Mouse (Mus musculus): ENCODE data around the gene Nrcam.

Gene Nrcam

DNA sequence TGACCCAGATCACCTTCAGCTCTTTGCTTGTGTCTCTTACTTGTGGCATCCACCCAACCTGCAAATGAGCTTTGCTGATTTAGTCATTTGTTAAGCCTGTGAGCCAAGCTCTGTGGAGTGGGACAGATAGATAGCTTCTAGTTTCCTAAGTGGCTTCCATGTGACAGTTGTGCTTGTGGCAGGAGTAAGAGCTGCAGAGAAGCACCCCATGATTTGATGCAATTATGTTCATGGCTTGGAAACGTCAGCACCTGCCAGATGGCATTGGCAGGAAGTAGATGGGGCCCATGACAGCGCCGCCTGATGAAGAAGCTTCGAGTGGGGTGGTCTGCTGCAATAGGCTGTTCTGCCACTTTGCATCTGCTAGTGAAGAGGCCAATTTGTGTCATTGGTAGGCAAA lies 186.4 kb downstream of the Nrcam start:
- H3K4me3 ChIP-seq (replicated peaks; ENCODE audit: low read length): no peak overlapping the region
- TF ChIP-seq CTCF (conservative IDR thresholded peaks at IDR 0.05; ENCODE audit: low read length): no peak
- TF ChIP-seq POU5F1 (IDR thresholded peaks at IDR 0.05; ENCODE audit: borderline replicate concordance, low read length): no peak
- TF ChIP-seq NANOG (IDR thresholded peaks at IDR 0.05; ENCODE audit: borderline replicate concordance, low read length): no peak
- no peaks in the 10 kb centered on the region for H3K9me3 ChIP-seq (ENCODE audit: low read length)

DNA sequence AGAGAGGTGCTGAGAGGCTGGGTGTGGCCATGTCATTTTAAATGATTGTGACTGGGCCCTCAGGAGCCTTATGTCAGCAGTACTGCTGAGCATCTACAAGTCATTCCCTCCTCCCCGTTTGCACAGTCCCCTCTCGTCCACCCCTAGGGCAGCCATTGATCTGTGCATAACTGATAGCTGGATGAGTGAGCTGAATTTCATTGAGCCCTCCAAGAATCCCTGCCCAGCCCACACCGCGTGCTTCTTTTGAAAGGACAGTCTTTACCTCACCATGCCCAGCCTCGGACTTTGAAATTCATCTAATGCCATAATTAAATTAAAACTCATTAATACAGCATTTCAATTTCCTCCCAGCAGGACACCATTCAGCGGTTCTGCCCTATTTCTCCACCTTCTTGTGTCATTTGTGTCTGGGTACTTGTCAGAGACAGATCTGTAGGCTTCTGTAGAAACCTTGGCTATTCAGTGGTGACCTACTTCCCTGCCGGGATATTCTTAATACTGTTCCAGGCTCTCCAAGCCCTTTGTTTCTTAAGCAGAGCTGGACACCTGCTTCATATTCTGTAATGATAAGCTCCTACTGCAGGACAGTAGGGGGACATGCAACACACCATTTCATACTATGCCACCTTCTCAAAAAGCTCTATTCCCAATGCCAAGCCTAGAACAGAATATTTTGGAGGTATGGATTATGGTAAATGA lies 190.9 kb downstream of the Nrcam start:
- no peak overlapping the region for H3K4me3 ChIP-seq (replicated peaks; ENCODE audit: low read length)
- H3K9me3 ChIP-seq (ENCODE audit: low read length): no peaks in the 10 kb centered on the region
- no peaks in the 10 kb centered on the region for H3K27me3 ChIP-seq (ENCODE audit: insufficient read depth, low read length)
- TF ChIP-seq NANOG (IDR thresholded peaks at IDR 0.05; ENCODE audit: borderline replicate concordance, low read length) (no peak), POU5F1 (IDR thresholded peaks at IDR 0.05; ENCODE audit: borderline replicate concordance, low read length) (no peak), CTCF (conservative IDR thresholded peaks at IDR 0.05; ENCODE audit: low read length) (no peak)
- H3K4me1 ChIP-seq (replicated peaks; ENCODE audit: low read depth, low read length): no peaks in the 10 kb centered on the region
- H3K36me3 ChIP-seq (ENCODE audit: insufficient read depth, low read length): no peaks in the 10 kb centered on the region

More for the DNA sequence above, 186.4 kb downstream of the Nrcam start:
- H3K27me3 ChIP-seq (ENCODE audit: insufficient read depth, low read length): no peaks in the 10 kb centered on the region
- no peaks in the 10 kb centered on the region for H3K4me1 ChIP-seq (replicated peaks; ENCODE audit: low read depth, low read length)
- no peaks in the 10 kb centered on the region for H3K36me3 ChIP-seq (ENCODE audit: insufficient read depth, low read length)

DNA sequence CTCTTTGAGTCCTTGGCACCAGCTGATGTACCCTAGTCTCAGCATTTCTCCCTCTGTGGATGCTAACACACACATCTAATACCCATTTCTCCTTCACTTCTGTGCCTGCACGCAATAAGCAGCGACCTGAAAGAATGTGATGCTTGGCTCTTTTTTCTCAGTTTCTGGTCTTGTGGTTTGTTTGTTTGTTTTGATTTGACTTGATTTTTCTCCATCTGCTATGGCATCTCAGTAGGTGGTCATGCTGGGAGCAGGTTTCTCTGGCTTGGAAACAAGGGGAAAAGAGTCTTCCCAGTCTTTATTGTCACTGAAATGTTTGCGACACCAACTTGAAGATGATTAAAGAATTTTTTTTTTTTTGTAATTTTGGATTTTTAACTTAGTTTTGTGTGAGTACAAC lies 192.8 kb downstream of the Nrcam start:
- H3K4me3 ChIP-seq (replicated peaks; ENCODE audit: low read length): no peak overlapping the region
- H3K9me3 ChIP-seq (ENCODE audit: low read length): no peaks in the 10 kb centered on the region
- TF ChIP-seq NANOG (IDR thresholded peaks at IDR 0.05; ENCODE audit: borderline replicate concordance, low read length): no peak
- TF ChIP-seq CTCF (conservative IDR thresholded peaks at IDR 0.05; ENCODE audit: low read length): no peak
- no peak for TF ChIP-seq POU5F1 (IDR thresholded peaks at IDR 0.05; ENCODE audit: borderline replicate concordance, low read length)
- H3K27me3 ChIP-seq (ENCODE audit: insufficient read depth, low read length): no peaks in the 10 kb centered on the region
- H3K36me3 ChIP-seq (ENCODE audit: insufficient read depth, low read length): no peaks in the 10 kb centered on the region
- no peaks in the 10 kb centered on the region for H3K4me1 ChIP-seq (replicated peaks; ENCODE audit: low read depth, low read length)

DNA sequence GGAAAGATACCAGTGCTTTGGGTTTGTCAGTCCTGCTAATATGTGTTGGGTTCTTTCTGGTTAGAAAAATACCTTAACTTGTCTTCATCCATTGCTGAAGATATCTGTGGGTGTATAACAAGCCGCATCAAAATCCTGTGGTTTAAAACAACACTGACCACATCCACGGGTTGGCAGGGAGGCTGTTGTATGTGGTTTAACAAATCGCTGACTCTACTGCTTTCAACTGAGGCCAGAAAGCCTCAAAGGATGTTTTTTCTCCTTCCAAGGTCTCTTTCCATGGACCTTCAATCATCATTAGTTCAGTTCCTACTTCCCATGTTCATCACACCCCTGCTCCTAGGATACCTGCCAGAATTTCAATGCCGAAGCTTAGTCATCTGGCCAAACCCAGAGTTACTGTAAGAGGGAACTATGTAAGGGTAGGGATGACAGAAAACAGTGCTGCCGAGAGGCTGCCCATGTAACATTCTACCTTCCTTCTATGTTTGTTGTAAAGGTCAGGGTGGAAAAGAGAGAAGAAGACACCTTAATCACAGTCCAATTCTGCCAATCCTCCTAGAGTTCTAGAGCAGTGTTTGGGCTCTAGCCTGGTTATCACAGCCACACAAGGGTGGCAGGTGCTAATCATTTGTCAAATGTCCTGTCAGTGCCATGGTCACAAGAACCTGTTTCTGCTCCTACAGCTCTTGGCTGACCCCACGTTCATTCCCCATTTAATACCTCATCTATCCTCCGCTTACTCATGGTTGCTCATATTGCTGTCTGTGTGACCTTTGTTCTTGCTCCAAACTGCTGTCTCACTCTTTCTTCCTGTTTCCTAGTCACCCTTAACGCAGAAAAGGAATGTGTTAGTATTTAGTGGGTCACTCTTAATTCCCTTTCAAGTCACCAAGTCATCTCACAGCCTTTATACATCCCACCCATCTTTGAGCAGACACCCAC lies 196.2 kb downstream of the Nrcam start:
- no peak for TF ChIP-seq CTCF (conservative IDR thresholded peaks at IDR 0.05; ENCODE audit: low read length)
- TF ChIP-seq NANOG (IDR thresholded peaks at IDR 0.05; ENCODE audit: borderline replicate concordance, low read length): no peak
- TF ChIP-seq POU5F1 (IDR thresholded peaks at IDR 0.05; ENCODE audit: borderline replicate concordance, low read length): no peak
- no peaks in the 10 kb centered on the region for H3K27me3 ChIP-seq (ENCODE audit: insufficient read depth, low read length)

DNA sequence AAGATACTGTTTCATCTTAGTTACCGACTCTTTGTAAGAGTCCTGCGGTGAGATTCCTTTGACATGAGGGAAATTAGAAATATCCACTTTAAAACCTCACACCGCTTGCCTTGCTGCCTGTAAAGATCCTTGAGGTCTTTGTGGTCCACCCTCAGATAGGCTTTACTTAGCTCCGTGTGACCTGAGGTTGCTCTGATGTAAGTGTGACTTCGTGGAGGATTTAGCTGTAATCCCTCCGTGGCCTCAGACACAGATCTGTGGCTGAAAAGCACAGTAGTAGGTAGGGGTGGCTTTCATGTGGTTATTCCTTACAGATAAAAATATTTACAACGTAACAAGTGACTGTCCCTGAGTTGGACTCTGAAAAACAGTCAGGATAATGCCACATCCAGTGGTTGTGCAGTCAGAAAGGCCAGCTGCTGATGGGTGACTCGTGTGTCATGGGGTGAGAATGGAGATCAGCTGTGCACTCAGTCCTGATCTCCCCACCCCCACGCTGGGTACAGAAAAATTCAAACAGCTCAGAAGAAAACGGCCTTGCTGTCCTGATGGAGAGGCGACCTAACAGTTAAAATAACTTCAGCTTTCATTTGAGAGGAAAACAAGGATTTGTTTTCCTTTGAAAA lies 199.8 kb downstream of the Nrcam start:
- no peak for TF ChIP-seq POU5F1 (IDR thresholded peaks at IDR 0.05; ENCODE audit: borderline replicate concordance, low read length)
- no peaks in the 10 kb centered on the region for H3K36me3 ChIP-seq (ENCODE audit: insufficient read depth, low read length)
- H3K27me3 ChIP-seq (ENCODE audit: insufficient read depth, low read length): no peaks in the 10 kb centered on the region
- H3K4me1 ChIP-seq (replicated peaks; ENCODE audit: low read depth, low read length): peaks cover 8% of the 10 kb centered on the region
- H3K9me3 ChIP-seq (ENCODE audit: low read length): no peaks in the 10 kb centered on the region
- no peak overlapping the region for H3K4me3 ChIP-seq (replicated peaks; ENCODE audit: low read length)

More for the DNA sequence above, 196.2 kb downstream of the Nrcam start:
- Histone ChIP-seq H3K36me3 (ENCODE audit: insufficient read depth, low read length) (no peaks in the 10 kb centered on the region), H3K4me3 (replicated peaks; ENCODE audit: low read length) (no peak overlapping the region), H3K4me1 (replicated peaks; ENCODE audit: low read depth, low read length) (no peaks in the 10 kb centered on the region), H3K9me3 (ENCODE audit: low read length) (no peaks in the 10 kb centered on the region)

DNA sequence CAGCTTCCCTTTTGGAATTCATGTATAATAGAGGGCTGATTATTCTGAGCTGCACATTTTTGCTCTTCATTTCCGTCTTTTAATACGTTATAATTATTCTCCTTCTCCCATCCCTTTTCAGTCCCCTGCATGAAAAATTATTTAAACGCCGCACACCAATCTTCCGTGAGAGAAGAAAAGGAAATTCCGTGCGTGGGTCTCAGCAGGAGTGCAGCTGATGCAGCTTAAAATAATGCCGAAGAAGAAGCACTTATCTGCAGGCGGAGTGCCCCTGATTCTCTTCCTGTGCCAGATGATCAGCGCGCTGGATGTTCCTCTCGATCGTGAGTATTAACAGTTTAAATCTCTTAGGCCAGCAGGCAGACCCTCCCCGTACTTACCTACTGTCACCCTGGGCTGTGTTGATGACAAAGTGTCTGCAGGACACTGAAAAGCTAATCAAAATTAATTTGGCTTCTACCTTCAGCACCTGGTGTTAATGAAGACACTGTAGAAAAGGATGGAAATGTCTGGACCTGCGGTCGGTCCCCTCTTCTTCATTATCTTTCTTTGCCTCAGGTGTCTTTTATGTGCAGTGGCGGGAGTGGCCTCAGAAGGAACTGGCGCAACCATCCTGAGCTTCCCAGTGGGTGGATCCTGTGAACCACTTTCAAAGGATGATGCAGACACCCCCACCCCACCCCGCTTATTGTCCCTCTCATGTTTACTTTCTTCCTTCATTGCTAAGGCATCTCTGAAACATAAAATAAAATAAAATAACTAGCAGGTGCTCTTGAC lies 203.8 kb downstream of the Nrcam start:
- no peak for TF ChIP-seq CTCF (conservative IDR thresholded peaks at IDR 0.05; ENCODE audit: low read length)
- TF ChIP-seq POU5F1 (IDR thresholded peaks at IDR 0.05; ENCODE audit: borderline replicate concordance, low read length): no peak
- TF ChIP-seq NANOG (IDR thresholded peaks at IDR 0.05; ENCODE audit: borderline replicate concordance, low read length): no peak
- Histone ChIP-seq H3K36me3 (ENCODE audit: insufficient read depth, low read length) (no peaks in the 10 kb centered on the region), H3K4me1 (replicated peaks; ENCODE audit: low read depth, low read length) (peaks cover 26% of the 10 kb centered on the region), H3K9me3 (ENCODE audit: low read length) (no peaks in the 10 kb centered on the region), H3K27me3 (ENCODE audit: insufficient read depth, low read length) (no peaks in the 10 kb centered on the region), H3K4me3 (replicated peaks; ENCODE audit: low read length) (no peak overlapping the region)

DNA sequence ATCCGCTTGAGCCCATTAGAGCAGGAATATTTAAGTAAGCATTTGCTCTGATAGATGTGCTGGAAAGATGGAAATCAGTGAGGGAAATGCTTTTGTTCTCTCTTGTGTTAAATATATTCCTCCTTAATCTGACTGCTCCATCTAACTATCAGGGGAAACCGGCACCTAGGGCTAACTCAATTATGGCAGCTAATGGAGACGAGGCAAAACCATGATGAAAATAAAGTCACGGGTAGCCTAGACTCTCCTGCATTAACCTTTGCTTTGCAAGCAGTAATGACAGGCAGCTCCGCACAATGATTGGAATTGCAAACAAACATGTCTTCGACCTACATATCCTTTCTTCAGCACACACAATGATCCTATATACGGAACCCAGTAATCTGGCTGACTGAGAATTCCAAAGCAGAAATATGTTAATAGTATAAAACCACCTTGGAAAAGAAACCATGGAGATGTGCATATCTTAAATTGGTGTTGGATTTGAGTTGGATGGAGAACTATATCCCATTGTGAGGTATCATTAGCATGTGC lies 205.5 kb downstream of the Nrcam start:
- H3K36me3 ChIP-seq (ENCODE audit: insufficient read depth, low read length): no peaks in the 10 kb centered on the region
- TF ChIP-seq NANOG (IDR thresholded peaks at IDR 0.05; ENCODE audit: borderline replicate concordance, low read length) (no peak), POU5F1 (IDR thresholded peaks at IDR 0.05; ENCODE audit: borderline replicate concordance, low read length) (no peak), CTCF (conservative IDR thresholded peaks at IDR 0.05; ENCODE audit: low read length) (no peak)
- no peaks in the 10 kb centered on the region for H3K27me3 ChIP-seq (ENCODE audit: insufficient read depth, low read length)
- no peaks in the 10 kb centered on the region for H3K9me3 ChIP-seq (ENCODE audit: low read length)
- H3K4me3 ChIP-seq (replicated peaks; ENCODE audit: low read length): no peak overlapping the region
- peaks cover 26% of the 10 kb centered on the region for H3K4me1 ChIP-seq (replicated peaks; ENCODE audit: low read depth, low read length)
